Mouse (Mus musculus) hindbrain, postnatal 0 days (tissue): ENCODE measurements around the gene Ostc. TPM values are rescaled to one million over a fixed set of nuclear protein-coding genes. Genes with fewer than 3 reads are reported as not detected.

Source experiments
- ATAC-seq: fragments of 200-750 bp; cut with Nextera tagmentation; 2 replicates; pipeline ENCODE4 v1.8.0; 2017; ENCODE audit warnings: mild to moderate bottlenecking, moderate TSS enrichment, moderate library complexity
- DNase-seq: peaks from one replicate; pipeline ENCODE4 v3.0.0-alpha.2; 2015; ENCODE audit warnings: low spot score
- H3K27ac ChIP-seq: fragments of 300-500 bp; sonication (generic); 2 replicates; pipeline ENCODE4 v1.5.1; 2014; ENCODE audit warnings: mild to moderate bottlenecking
- H3K27me3 ChIP-seq: fragments of 300-500 bp; sonication (generic); 2 replicates; pipeline ENCODE4 v1.6.1; 2014; ENCODE audit warnings: low read length, mixed read lengths; ENCODE audit not compliant: insufficient read depth
- H3K36me3 ChIP-seq: fragments of 300-500 bp; sonication (generic); 2 replicates; pipeline ENCODE4 v1.6.1; 2014; ENCODE audit warnings: low read length, mixed read lengths; ENCODE audit not compliant: insufficient read depth
- H3K4me1 ChIP-seq: fragments of 300-500 bp; sonication (generic); 2 replicates; pipeline ENCODE4 v1.6.1; 2014; ENCODE audit warnings: antibody characterized with exemption, low read length, mixed read lengths; ENCODE audit not compliant: insufficient read depth
- H3K4me2 ChIP-seq: fragments of 300-500 bp; sonication (generic); 2 replicates; pipeline ENCODE4 v1.6.1; 2014; ENCODE audit warnings: low read depth, mild to moderate bottlenecking, low read length, moderate library complexity, mixed read lengths
- H3K4me3 ChIP-seq: fragments of 300-500 bp; sonication (generic); 2 replicates; pipeline ENCODE4 v1.5.1; 2014; ENCODE audit warnings: low read length
- H3K9ac ChIP-seq: fragments of 300-500 bp; sonication (generic); replicated peaks from 2 replicates; pipeline ENCODE4 v1.6.1; 2014; ENCODE audit warnings: mild to moderate bottlenecking, low read length, moderate library complexity, mixed read lengths
- H3K9me3 ChIP-seq: fragments of 300-500 bp; sonication (generic); 2 replicates; pipeline ENCODE4 v1.6.1; 2016; ENCODE audit warnings: low read length, mixed read lengths
- CTCF ChIP-seq: IDR thresholded peaks from 2 replicates; pipeline ENCODE4 v1.5.1; 2016; ENCODE audit warnings: antibody characterized with exemption, control low read depth, low read depth
- WGBS: fragments of 180-500 bp; shearing (Covaris S2); extraction: QIAGEN DNeasy Blood & Tissue Kit; methylation state at CpG from one replicate; pipeline ENCODE4 v1.1.7; 2014; 5-methylcytosine and 5-hydroxymethylcytosine counted together
- polyA plus RNA-seq: library from polyadenylated mRNA; unstranded; fragments of >200 nt; fragmentation: Nextera tagmentation; extraction: Ambion mirVana; gene quantifications from 2 replicates; pipeline ENCODE4 v1.2.1, GENCODE M21; 2015
- total RNA-seq: library from RNA; depleted of rRNA; stranded (reverse); fragments of >200 nt; gene quantifications from 2 replicates; pipeline ENCODE4 v1.2.3, GENCODE M21; 2014; rRNA removed

Gene Ostc
- 96.4 and 102 TPM in 2 replicates for total RNA-seq
- 182 and 185 TPM in 2 replicates for polyA plus RNA-seq

DNA sequence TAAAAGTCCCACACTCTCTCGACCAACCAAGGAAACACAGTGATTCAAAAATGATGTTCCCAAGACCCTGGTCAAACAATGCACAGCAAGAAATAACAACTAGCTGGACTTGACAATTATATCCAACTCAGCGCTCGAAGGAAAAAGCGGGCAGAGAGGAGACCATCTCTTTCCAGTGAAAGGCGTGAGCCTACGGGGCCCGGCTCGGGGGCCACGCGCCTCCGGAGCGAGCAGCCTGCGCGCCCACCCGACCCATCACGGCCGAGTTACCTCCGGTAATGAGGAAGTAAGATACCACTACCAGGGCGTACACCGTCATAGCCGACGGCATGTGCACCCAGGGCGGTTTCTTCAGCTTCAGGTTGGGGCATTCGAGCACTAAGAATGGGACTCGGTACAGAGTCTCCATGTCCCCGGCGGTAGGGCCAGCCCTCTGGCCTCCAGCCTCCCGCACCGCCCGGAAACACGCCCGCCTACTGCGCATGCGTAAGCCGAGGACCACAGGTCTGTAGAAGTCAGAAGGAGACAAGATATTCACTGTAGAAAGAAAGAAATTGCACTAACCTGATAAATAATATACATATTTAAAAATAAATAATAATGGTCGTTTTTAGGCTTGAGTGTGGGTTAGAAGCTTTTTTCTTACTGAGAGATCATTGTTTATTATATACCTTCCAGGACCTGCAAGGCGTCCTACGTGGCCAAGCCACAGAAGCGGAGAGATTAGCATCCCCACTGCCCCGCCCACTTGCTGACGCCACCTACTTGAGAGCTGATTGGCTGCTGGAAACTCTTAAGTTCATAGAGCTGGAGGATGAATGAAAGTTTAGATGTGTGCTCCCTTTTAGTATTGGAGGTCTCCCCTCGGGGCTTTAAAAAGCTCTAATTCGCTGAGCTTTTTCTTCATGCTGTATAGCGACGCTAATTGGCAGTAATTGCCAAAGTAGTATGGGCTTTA lies at the start of gene Ostc:
Gene Ostc (minus strand): TSS at position 478 of the 958 bp plus-strand sequence.
- TF ChIP-seq CTCF: no peak

DNA sequence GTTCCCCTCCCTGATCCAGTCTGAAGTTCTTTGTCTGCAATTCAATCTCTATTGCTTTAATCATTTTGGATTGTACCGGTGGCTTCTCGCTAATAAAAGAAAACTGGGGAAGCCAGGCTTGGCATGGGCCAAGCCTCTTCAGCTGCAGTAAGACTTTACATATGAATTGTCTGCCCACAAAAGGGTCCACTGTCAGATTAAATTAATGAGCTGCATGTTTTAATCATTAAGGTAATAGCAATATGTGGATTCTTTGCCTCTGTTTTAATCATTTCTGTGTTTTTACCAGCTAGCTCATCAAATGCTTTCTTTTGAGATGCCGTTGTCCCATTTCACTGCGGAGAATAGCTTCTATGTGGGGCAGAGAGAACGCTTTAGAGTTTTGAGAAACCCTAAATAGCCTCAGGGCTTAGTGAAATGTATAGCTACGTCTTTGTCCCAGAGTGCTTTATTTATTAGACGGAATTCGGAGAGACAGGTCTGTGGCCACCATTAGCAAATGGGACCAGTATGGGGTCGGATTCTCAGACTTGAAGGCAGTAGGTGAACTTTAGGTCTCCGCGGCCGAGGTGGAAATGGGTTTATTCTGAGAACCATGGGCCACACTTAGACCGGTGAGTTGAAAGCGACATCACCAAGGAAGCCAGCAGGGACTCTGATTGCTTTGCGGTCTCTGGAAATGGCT lies 49.1 kb upstream of the Ostc start:
- ATAC-seq (no peak), DNase-seq (no peak)
- no peak overlapping the region for H3K4me2 ChIP-seq

More for the DNA sequence above, at the start of gene Ostc:
- Histone ChIP-seq H3K9me3 (no peaks in the 10 kb centered on the region), H3K9ac (peak within 1 kb of the TSS; percentile 82), H3K36me3 (0 out of 2 replicates have a peak, but pooled peaks cover 6% of the 10 kb centered on the region), H3K4me2 (peak within 1 kb of the TSS; percentile 81), H3K4me1 (peaks cover 12% of the 10 kb centered on the region), H3K4me3 (peak within 1 kb of the TSS; percentile 92), H3K27ac (peak within 1 kb of the TSS; percentile 85), H3K27me3 (no peaks in the 10 kb centered on the region)
- ATAC-seq (peak; percentile 98), DNase-seq (peak; percentile 98)
- under 1% methylated on average over 45 of the region's 45 CpGs for WGBS

DNA sequence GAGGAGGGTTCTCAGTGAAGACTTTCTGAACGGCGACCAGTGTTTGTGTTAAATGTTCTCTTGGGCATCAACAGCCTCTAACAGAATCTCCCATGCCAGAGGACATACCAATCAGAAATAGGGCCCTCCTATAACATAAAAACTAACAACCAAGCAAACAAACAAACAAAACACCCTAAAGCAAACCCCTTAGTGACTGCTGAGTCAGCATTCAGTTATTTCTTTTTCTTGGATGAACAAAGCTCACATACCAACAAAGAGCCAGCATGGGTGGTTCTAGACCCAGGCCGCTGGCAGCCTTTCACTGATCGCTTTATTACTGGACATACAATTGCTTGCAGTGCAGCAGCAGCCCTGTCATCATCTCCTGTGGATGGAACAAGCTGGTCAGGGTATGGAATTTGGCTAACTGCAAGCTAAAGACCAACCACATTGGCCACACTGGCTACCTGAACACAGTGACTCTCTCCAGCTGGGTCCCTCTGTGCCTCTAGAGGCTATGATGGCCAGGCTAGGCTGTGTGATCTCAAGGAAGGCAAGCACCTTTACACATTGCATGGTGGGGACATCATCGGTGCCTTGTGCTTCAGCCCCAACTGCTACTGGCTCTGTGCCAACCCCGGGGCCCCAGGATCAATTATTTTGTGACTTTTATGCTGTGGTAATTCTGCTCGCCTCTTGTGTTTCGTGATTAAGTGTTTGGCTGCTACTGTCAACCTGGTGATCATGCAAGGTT lies 48.0 kb upstream of the Ostc start:
- Histone ChIP-seq H3K27ac (no peak overlapping the region), H3K9me3 (no peaks in the 10 kb centered on the region), H3K4me1 (no peaks in the 10 kb centered on the region), H3K4me3 (no peak overlapping the region), H3K36me3 (no peaks in the 10 kb centered on the region), H3K27me3 (no peaks in the 10 kb centered on the region), H3K4me2 (no peak overlapping the region), H3K9ac (no peak overlapping the region)
- DNase-seq: no peak
- no peak for TF ChIP-seq CTCF
- ATAC-seq: no peak
- WGBS: 59% methylated on average over 8 of the region's 8 CpGs

More for the DNA sequence above, 49.1 kb upstream of the Ostc start:
- no peak overlapping the region for H3K9ac ChIP-seq
- no peak overlapping the region for H3K27ac ChIP-seq
- no peaks in the 10 kb centered on the region for H3K27me3 ChIP-seq
- WGBS: 53% methylated on average over 15 of the region's 15 CpGs
- H3K4me1 ChIP-seq: no peaks in the 10 kb centered on the region
- H3K36me3 ChIP-seq: no peaks in the 10 kb centered on the region
- H3K4me3 ChIP-seq: no peak overlapping the region
- no peak for TF ChIP-seq CTCF
- no peaks in the 10 kb centered on the region for H3K9me3 ChIP-seq

DNA sequence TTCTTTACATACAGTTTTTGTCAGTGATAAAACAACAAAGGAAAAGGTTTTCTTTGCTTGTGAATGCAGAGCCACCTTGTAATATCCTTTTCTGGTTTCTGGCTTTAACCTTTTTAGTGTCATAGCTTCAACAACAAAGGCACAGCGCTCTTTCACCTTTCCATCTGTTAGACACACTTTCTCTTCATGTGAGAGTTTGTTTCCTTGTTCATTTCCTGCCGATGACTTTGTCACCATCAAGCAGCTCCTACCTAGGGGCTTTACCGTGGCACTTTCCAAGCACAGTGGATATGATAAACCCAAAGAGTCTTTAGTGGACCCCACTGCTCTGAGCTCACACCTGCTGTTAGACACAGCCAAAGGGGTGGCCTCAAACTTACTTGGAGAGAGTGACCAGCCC lies 40.0 kb upstream of the Ostc start:
- Histone ChIP-seq H3K36me3 (no peaks in the 10 kb centered on the region), H3K4me1 (no peaks in the 10 kb centered on the region), H3K4me2 (no peak overlapping the region), H3K27me3 (no peaks in the 10 kb centered on the region), H3K27ac (no peak overlapping the region), H3K9me3 (no peaks in the 10 kb centered on the region), H3K9ac (no peak overlapping the region), H3K4me3 (no peak overlapping the region)
- ATAC-seq (no peak), DNase-seq (no peak)
- TF ChIP-seq CTCF: no peak
- WGBS: 93% methylated on average over 3 of the region's 3 CpGs

DNA sequence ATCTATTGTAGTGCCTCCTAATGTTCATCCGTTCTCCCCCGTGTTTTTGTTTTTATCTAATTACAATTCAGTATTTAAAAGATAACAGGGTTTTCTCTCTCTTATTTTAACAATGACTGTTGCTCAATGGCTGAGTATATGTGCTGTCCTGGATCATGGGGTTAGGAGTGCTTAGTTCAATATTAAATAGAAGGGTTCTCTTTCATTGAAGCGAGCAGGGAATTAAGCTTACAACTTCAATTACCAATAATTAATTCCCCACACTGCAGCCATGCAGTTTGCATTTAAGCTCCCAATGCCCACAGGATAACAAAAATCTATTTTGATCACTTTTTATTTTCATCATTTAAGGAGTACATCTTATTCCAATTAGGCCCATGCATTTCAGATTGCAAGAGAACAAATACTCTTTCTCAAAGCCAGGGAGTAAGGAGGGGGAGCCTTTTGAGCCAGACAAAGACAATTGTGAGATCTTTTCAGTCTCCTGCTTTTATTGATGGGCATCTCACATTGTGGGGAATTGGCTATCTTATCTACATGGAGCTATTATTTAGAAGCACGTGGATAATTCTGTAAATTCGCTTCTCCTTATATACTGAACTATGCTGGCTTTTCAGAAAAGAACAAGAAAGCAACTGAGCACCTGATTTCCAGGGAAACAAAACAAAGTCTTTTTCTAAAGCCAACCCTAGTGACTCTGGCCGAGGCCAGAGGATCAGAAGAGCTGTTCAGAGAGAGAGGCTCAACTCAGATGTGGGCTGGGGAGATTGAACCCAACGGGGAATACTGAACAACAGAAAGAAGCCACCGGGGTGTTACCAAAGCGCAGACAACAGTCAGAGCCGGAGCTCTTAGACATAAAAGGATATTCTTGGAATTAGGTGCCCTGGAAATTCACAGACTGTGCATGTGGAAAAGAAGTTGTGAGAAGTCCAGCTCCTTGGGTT lies 37.7 kb upstream of the Ostc start:
- Histone ChIP-seq H3K4me2 (no peak overlapping the region), H3K27me3 (no peaks in the 10 kb centered on the region), H3K4me1 (no peaks in the 10 kb centered on the region), H3K9ac (no peak overlapping the region), H3K4me3 (no peak overlapping the region), H3K9me3 (no peaks in the 10 kb centered on the region), H3K36me3 (no peaks in the 10 kb centered on the region), H3K27ac (no peak overlapping the region)
- DNase-seq: no peak
- no peak for ATAC-seq
- no peak for TF ChIP-seq CTCF
- WGBS: 36% methylated on average over 10 of the region's 10 CpGs
